Mouse (Mus musculus) kidney, adult 8-10 months (tissue): ENCODE results near the gene Cep72.
"Not testable (repeated sequence)": the region's sequence is repeated elsewhere in the genome, so short reads cannot be mapped to it uniquely, and the experiment has no call there.

Experiments
- DNase-seq, 2 experiments: peaks; one replicate each; pipeline ENCODE4 v3.0.0; 2022

Gene Cep72

GRCm38 (mm10) chr13:74029013-74029412 lies 33.1 kb downstream of the Cep72 start:
- no peak for DNase-seq

GRCm38 (mm10) chr13:74028116-74028515 lies 34.0 kb downstream of the Cep72 start:
- DNase-seq = no peak

GRCm38 (mm10) chr13:74026215-74026614 lies 35.9 kb downstream of the Cep72 start:
- peak; percentile 36 to 39 for DNase-seq

- peak; percentile 36 to 54 for DNase-seq
These were observed 36.7 kb downstream of the Cep72 start for GRCm38 (mm10) chr13:74025151-74026081.

- not testable (repeated sequence) for DNase-seq
These were observed 43.1 kb downstream of the Cep72 start for GRCm38 (mm10) chr13:74019006-74019405.

- DNase-seq = no peak
These were observed 44.7 kb downstream of the Cep72 start for GRCm38 (mm10) chr13:74017426-74017825.

- DNase-seq = no peak
These were observed 46.2 kb downstream of the Cep72 start for GRCm38 (mm10) chr13:74015908-74016307.

- no peak for DNase-seq
These were observed 51.4 kb downstream of the Cep72 start for GRCm38 (mm10) chr13:74010678-74011077.

GRCm38 (mm10) chr13:74009791-74010614 lies 52.1 kb downstream of the Cep72 start:
- DNase-seq = peak; percentile 47 to 55

- DNase-seq = peak; percentile 92 to 95
These were observed 53.0 kb downstream of the Cep72 start, which contains the start of gene Tppp for GRCm38 (mm10) chr13:74008948-74009718. Tppp (plus strand) TSS chr13:74009407.

GRCm38 (mm10) chr13:74008216-74008615 lies 53.9 kb downstream of the Cep72 start:
- DNase-seq = not testable (repeated sequence)

GRCm38 (mm10) chr13:74006881-74007280 lies 55.2 kb downstream of the Cep72 start:
- DNase-seq = not testable (repeated sequence)

GRCm38 (mm10) chr13:74001492-74001891 lies 60.6 kb downstream of the Cep72 start:
- DNase-seq = no peak

- DNase-seq = no peak
These were observed 61.1 kb downstream of the Cep72 start for GRCm38 (mm10) chr13:74000961-74001360.

- DNase-seq = no peak
These were observed 61.6 kb downstream of the Cep72 start for GRCm38 (mm10) chr13:74000519-74000918.

GRCm38 (mm10) chr13:73996456-73996855 lies 65.6 kb downstream of the Cep72 start:
- DNase-seq = no peak

- no peak for DNase-seq
These were observed 70.8 kb downstream of the Cep72 start for GRCm38 (mm10) chr13:73991267-73991666.

- DNase-seq = no peak
These were observed 71.3 kb downstream of the Cep72 start for GRCm38 (mm10) chr13:73990761-73991160.

GRCm38 (mm10) chr13:73990325-73990724 lies 71.8 kb downstream of the Cep72 start:
- no peak for DNase-seq
